Mouse (Mus musculus) cerebellum, adult 2 months (tissue): ENCODE results near the gene Tmem181a.
"Not testable (repeated sequence)": the region's sequence is repeated elsewhere in the genome, so short reads cannot be mapped to it uniquely, and the experiment has no call there.

ENCODE experiments used
- CTCF ChIP-seq: fragments of 200-500 bp; IDR thresholded peaks from 2 replicates; pipeline ENCODE4 v1.5.1; 2011; ENCODE audit warnings: low read depth, mild to moderate bottlenecking, control low read depth, low read length, moderate library complexity, borderline replicate concordance; ENCODE audit not compliant: insufficient read depth
- POLR2A ChIP-seq: fragments of 200-500 bp; IDR thresholded peaks from 2 replicates; pipeline ENCODE4 v1.6.1; 2011; ENCODE audit warnings: low read length, control low read depth, borderline replicate concordance; ENCODE audit not compliant: insufficient read depth

- TF ChIP-seq POLR2A, CTCF: not testable (repeated sequence)
These were observed 49.8 kb downstream of the Tmem181a start for GRCm38 (mm10) chr17:6306503-6306902.
